Mouse (Mus musculus) cerebellum, postnatal 25 days (tissue): ENCODE data around the gene Decr2.

Experiments
- DNase-seq, 2 experiments: peaks; one replicate each; pipeline ENCODE4 v3.0.0; 2021; ENCODE audit warnings: mixed read lengths in 2 of 2

Decr2 gene

DNA sequence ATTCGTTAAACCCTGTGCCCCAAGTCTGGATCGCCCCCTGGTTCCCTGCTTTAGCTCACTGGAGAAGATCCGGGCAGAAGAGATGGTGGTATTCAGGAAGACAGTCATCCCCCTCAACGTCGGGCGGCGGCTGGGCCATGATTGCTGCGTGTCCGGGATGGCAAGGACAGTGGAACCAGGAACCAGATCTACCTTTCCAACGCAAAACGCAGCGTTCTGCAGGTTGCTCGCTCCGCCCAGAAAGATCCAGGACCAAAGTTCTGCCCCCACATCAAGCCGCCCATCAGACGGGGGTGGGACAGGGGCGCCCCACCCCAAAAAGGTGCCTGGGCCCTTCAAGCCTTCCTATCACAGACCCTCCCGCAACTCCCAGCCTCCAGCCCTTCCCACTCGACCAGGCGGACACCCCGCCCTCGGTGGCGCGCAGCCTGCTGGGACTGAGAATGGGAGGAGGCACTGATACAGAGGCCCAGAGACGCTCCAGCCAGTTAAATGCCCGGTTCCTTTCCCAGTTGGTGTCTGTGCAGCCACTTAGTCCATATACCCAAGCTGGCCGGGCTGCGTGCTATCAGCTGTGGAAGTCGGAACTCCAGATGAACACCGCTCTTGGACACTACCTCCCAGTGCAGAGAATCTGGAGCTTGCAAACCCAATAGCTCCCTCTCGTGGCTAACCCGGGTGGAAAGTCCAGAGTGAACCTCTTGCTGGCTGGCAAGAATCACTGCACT is at the start of gene Decr2:
TSS of gene Decr2 (minus strand) at position 433 of the 728 bp plus-strand sequence.
- peak; percentile 91 to 92 for DNase-seq

DNA sequence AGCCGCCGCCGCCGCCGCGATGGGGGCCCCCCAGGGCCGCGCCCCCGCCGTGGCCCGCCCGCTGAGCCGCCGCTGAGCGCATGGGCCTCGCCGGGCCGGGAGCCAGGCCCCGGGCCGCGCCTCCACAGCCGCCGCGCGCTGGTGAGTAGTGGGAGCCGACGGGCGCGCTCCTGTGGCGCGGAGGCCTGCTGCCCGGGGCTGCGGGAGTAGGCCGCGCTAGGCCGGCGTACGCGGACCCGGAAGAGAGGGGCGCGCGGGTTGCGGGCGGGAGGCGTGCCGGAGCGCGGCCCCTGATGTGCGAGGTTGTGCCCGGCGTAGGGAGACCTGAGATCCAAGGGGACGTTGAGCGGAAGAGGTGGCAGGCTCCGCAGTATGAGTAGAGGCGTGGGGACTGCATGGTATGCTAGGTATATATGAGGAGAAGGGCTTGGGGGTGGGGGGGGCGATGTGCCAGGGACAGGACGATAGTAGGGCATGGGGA is 48.8 kb upstream of the Decr2 start:
- no peak for DNase-seq

DNA sequence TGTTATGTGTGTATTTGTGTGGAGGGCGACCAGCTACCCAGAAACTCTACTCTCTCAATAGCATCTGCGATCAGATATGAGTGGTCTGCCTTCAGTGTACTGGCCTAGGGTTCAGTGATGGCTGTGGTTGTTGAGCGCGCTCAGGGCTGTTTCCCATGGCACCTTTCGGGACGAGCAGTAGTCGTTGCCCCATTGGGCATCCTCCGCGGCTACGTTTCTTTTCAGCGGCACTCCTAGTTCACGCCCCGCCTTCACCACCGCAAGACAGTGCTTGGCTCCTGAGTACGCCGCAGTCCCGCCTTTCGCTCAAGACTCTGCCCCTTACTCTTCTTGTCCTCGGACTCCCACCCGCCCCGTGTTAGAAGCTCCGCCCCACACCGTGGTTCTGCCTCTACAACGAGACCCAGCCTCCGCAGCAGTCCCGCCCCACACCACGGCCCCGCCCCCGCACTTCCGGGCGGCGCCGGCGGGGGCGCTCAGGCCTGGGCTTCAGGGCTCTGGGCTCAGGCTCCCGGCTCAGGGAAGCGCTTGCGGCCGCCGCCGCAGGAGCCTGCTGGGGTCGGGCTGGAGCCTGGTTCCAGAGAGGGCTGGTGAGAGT is 48.2 kb upstream of the Decr2 start, which contains the start of gene Axin1:
TSS of gene Axin1 (plus strand) at position 450 of the 598 bp plus-strand sequence.
- DNase-seq: peak; percentile 94 to 96

DNA sequence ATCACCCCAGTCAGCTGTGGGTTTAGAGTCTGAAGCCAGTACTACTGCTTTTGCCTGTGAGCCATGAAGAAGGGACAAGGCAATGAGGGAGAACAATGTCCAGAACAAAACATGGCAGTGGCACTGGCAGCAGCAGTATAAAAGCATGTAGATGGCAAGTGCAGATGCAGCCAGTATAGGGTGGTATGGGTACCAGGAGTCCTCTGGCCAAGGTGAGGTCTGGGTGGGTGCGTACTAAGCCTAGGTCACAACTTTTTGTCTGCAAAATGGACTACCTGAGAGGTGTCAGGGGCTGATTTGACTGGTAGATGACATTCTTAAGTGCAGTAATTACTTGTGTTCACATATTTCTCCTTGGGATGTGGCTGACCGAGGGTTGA is 47.6 kb upstream of the Decr2 start:
- peak in 1 of 2 experiments; percentile 9 for DNase-seq

DNA sequence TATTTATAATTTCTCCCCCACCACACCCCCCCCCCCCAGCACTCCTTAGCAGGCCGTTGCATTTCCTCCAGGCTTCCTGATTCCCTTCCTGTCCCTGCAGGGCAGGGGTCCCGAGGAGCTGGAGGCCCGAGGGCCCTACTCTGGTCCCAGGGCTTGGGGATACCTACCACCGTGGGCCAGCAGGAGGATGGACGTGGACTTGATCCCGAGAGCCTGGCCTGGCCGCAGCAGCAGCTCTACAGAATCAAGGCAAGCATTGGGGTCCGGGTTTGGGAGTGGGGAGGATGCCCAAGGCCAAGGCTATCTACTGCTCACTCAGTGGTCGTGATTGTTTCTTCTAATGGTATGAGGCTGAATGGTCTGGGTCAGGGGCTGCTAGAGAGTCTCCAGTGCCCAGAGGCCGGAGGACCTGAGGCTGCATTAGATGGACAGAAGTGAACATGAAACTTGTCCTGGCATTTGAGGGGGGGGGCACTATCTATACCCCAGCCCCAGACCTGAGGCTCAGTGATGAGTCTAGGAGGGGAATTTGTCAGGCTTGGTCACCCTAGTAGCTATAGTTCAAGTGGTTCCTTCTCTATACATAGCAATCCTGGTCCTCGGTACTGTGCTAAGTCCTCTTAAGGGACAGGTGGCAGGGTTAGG is 47.1 kb upstream of the Decr2 start:
- DNase-seq: peak in 1 of 2 experiments; percentile 25

GRCm38 (mm10) chr17:26131856-26132853 is 42.0 kb upstream of the Decr2 start:
- DNase-seq: no peak

- DNase-seq: peak in 1 of 2 experiments; percentile 15
These were observed 41.1 kb upstream of the Decr2 start for GRCm38 (mm10) chr17:26131062-26131732.

- DNase-seq: peak; percentile 4 to 13
These were observed 35.1 kb upstream of the Decr2 start for GRCm38 (mm10) chr17:26125226-26125625.

DNA sequence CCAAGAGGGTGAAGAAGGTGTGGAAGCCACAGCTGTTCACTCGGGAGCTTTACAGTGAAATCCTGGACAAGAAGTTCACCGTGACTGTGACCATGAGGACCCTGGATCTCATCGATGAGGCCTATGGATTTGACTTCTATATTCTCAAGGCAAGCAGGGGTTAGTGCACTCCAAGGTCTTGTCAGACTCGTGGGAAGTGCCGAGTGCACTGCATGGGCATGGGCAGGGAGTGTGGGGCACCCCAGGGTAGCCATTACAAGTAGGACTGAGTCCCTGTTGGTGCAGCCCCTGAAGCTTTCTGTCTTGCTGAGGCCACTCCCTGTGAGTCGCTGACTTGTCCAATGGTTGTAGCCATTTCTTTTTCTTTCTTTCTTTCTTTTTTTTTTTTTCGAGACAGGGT is 34.4 kb upstream of the Decr2 start:
- peak; percentile 3 to 11 for DNase-seq

DNA sequence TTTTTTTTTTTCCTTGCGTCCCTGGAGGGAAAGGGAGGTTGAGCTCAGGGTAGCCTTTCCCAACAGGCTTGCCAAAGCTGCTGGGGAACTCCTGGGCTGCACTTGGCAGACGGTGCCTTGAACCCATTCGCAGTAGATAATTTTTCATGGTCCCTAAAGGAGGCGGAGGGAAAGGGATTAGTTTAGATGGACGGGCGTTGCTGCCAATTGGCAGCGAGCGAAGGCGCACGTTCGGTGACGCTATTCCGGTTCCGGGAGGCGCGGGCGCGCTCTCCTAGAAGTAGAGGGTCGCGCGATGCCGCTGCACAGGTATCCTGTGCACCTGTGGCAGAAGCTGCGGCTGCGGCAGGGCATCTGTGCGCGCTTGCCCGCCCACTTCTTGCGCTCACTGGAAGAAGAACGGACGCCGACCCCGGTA is 33.1 kb upstream of the Decr2 start, which contains the start of gene Mrpl28:
TSS of gene Mrpl28 (plus strand) at position 234 of the 418 bp plus-strand sequence.
- DNase-seq: peak; percentile 95 to 98

DNA sequence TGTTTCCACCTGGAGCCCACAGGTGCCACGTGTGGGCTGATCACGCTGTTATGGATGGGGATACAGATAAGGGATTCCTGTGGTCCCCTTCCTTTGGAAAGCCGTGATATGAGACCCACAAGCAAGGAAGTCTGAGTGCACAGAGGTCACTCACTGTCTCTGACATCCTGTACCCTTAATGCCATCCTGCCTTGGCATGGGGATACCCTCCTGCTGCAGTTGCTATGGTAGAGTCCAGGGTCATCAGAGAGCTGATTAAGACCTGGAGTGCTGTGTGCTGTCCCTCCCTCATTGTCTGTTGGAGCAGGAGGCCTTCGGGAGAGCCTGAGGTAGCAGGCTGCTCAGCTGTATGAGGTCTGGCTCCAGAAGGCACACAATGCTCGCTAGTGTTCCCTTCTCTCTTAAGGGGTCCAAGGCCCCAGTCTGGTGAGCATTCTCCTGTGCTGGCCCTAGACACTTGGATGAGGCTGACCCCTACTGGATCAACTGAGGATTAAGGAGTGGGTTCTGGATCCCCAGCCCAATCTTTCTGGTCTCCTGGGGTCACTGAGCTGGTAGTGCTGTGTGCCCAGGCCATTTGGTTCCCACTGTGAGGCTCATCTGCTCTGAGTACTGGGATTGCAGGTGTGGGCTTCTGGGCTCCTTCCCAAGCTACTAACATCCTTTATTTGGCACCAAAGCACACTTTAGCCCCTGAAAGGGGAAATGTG is 32.4 kb upstream of the Decr2 start:
- DNase-seq: peak in 1 of 2 experiments; percentile 19

GRCm38 (mm10) chr17:26119766-26120710 is 29.9 kb upstream of the Decr2 start:
- DNase-seq: peak; percentile 76 to 86

DNA sequence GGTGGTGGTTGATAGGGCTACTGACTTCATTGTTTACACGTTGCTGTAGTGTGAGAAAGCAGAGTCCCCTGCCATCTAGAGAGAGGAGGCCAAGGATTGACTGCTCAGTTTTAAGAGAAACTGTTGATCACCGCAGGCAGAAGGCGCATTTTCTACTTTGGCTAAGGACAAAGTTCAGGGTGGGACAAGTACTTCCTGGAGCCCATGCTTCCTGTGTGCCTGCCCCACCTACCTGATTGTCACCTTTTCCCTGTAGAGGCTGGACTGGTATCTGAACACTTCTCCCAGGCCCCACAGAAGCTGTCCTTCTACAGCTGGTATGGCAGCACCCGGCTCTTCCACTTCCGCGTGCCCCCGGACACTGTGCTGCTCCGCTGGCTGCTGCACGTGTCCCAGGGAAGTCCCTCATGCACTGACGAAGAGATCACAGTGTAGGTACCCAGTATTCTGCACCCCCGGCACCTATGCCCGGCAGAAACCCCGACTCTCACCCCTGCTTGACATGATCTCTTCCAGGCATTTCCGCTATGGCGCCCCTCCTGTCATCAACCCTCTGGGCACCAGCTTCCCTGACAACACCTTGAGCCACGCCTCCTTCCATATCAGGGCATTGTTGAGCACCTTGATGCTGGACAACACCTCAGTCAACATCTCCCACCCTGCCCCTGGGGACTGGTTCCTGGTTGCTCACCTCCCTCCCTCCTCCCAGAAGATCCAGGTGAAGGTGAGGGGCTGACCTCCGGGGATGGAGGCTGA is 26.5 kb upstream of the Decr2 start:
- peak in 1 of 2 experiments; percentile 8 for DNase-seq

GRCm38 (mm10) chr17:26115956-26116487 is 25.9 kb upstream of the Decr2 start:
- DNase-seq: peak in 1 of 2 experiments; percentile 4

DNA sequence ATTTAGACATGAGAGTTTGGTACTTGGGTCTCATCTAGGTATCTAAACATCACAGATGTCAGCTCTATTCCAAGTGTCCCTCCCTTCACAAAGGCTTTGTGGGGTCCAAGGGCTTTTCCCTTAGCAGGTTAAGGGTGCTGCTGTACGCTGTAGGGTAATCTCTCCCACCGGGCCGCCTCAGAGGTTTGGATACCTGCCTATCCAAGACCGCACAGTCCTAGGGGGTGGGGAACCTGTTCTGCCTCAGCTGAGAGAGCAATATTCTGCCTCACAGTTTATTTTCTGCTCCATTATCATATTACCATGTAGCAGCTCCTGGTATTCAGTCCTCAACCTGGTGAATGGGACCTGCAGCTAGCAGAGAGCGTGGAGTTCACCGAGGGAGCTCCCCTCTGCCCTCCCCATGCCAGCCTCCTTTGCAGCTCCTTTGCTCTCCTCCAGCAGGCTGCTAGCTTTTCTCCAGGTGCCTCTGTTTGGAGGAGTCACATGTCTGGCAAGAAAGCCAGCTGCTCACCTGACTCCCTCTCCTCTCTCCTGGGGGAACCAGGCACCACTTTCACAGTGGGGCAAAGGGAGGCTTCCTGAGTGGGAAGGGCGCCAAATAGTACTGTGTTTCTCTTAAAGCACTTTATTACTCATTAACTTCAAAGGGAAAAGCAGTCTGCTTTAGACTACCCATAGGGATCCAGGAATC is 25.2 kb upstream of the Decr2 start:
- DNase-seq: peak in 1 of 2 experiments; percentile 6

DNA sequence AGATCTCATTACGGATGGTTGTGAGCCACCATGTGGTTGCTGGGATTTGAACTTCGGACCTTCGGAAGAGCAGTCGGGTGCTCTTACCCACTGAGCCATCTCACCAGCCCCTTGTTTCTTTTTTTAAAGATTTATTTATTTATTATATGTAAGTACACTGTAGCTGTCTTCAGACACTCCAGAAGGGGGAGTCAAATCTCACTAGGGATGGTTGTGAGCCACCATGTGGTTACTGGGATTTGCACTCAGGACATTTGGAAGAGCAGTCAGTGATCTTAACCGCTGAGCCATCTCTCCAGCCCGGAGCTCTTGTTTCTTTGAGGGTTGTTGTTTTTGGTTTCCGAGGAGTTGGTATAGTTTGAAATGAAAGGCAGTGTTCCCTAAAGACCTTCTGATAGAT is 24.3 kb upstream of the Decr2 start:
- peak in 1 of 2 experiments; percentile 10 for DNase-seq

DNA sequence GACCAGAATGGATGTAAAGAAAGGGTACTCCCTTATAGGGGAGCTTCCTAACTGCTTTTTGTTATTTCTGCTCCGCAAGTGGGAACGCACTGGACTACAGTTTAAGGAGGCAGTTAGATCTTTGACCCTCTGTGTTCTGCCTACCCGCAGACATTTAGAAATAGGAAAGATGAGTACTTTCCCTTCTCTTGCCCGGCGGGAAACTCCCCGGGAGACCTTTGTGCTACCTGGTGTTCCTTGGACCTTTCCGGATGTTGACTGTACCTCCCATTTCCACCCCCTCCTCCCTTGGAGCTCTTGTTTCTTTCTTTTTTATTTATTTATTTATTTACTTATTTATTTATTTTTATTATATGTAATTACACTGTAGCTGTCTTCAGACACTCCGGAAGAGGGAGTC is 23.9 kb upstream of the Decr2 start:
- no peak for DNase-seq
